Mouse (Mus musculus) R1 (cell line): Measurements from ENCODE around the gene Mypop.
A peak's percentile ranks its signal among the peaks of the same experiment; 100 is the strongest.

Experiments
- DNase-seq: peaks from one replicate; pipeline ENCODE4 v3.0.0-alpha.2; 2018; ENCODE audit warnings: low read depth, low spot score

Gene Mypop

GRCm38 (mm10) chr7:18990601-18991295, at the start of gene Mypop:
Mypop (plus strand) TSS chr7:18991245.
- peak; percentile 100 for DNase-seq

DNA sequence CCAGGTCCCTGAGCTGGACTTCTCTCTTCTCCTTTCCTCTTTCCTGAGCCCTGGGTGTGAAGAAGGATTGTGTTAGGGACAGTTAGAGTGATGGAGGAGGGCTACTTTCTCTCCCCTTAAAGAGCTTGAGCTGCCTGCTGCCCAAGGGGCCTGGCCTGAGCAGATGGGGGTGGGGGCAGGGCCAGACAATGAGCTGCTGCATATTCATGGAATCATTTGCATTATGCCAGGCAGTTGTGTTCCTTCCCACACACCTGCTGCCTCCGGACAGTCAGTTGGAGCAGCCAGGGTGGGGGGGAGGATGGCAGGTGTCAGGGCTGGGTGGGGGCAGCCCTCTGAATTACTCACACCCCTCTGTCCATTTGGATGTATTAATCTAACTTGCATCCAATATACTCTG, 48.7 kb upstream of the Mypop start:
- no peak for DNase-seq

GRCm38 (mm10) chr7:18942815-18943214, 48.2 kb upstream of the Mypop start:
- no peak for DNase-seq

- DNase-seq = peak; percentile 56
Measured at GRCm38 (mm10) chr7:18948151-18948550, 42.9 kb upstream of the Mypop start.

DNA sequence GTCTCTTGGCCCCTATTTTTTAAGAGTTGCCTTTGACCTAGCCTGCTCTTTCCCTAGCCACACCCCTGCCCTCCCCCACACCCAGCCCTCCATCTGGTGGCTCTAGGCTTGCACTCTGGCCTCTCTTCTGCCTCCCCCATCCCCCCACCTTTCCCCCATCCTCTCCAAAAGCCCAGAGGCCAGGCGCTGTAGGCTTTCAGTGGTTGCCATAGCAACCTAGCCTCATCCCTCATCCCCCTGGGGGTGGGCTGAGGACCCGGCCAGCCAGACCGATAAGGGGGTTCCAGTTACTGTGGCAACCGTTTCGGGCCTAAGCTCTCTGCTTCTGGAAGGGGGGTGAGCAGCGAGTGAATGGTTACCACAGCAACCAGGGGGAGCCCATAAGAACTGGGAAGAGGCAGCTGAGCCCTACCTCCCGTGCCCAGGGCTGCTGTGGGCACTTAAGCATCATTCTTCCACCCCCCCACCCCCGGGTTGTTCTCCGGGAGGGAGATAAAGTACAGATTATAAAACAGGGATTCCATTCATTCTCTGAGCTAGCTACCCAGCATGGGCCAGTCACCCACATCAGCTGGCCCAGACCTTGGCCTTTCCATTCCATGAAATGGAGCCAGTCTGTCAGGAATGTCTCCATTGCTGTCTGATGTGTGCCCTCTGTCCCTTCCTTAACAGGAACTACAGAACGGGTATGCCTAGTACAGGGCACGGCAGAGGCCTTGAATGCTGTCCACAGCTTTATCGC, 41.1 kb upstream of the Mypop start:
- DNase-seq = peak; percentile 75

- DNase-seq = peak; percentile 95
Measured at GRCm38 (mm10) chr7:18950523-18951315, 40.3 kb upstream of the Mypop start.

- peak; percentile 71 for DNase-seq
Measured at GRCm38 (mm10) chr7:18951397-18951796, 39.6 kb upstream of the Mypop start.

GRCm38 (mm10) chr7:18957569-18958383, 33.3 kb upstream of the Mypop start:
- peak; percentile 67 for DNase-seq

DNA sequence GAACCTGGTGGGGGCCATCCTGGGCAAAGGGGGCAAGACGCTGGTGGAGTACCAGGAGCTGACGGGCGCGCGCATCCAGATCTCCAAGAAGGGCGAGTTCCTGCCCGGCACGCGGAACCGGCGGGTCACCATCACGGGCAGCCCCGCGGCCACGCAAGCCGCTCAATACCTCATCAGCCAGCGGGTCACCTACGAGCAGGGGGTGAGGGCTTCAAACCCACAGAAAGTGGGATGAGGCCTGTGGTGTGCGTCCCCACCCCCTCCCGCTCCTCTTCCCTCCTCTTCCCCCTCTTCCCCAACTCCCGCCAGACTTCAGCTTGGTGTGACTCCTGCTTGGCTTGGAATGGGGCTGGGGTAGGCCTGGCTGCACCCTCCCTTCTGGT, 32.7 kb upstream of the Mypop start:
- DNase-seq = peak; percentile 56

- no peak for DNase-seq
Measured at GRCm38 (mm10) chr7:18959446-18959845, 31.6 kb upstream of the Mypop start.

- peak; percentile 64 for DNase-seq
Measured at GRCm38 (mm10) chr7:18962171-18962792, 28.8 kb upstream of the Mypop start.

DNA sequence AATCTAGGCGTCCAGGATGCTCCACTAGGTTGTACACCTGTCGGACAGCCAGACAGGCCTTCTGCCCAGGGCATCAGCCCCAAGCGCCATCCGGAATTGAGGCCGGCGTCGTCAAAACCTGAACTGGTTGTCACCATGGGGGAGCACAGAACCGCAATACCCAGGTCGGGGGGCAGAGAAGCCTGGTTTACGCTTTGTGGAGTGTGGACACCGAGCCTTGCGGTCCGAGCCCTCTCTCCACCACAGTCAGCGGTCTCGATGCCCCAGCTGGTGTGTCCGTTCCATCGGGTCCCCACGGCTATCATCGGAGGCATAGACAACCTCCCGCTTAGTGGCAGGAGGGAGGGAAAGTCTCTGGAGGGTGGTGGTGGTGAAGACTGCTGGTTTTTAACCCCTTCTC, 28.2 kb upstream of the Mypop start:
- DNase-seq = no peak

- peak; percentile 58 for DNase-seq
Measured at GRCm38 (mm10) chr7:18963294-18963843, 27.7 kb upstream of the Mypop start.

- DNase-seq = no peak
Measured at GRCm38 (mm10) chr7:18965312-18965711, 25.7 kb upstream of the Mypop start.

DNA sequence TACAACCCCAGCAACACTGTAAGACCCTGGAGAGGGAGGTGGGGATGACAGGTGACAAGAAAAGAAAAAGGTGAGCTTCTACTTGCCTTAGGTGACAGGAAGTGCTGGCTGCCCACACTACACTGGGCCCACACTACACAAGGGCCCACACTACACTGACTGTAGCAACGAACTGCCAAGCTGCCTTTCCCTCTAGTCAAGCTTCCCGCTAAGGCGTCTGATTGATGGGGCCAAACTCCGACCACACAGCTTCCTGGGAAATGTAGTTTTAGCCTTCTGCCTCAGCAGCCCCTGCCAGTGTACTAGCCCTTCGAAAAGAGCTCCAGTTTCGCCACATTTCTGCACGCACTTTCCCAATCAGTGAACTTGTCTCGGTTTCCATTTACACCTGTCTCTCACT, 23.4 kb upstream of the Mypop start:
- no peak for DNase-seq

GRCm38 (mm10) chr7:18970956-18971355, 20.1 kb upstream of the Mypop start:
- peak; percentile 58 for DNase-seq

- no peak for DNase-seq
Measured at GRCm38 (mm10) chr7:18978381-18978780, 12.7 kb upstream of the Mypop start.

- no peak for DNase-seq
Measured at GRCm38 (mm10) chr7:18986503-18986902, 4.5 kb upstream of the Mypop start.

DNA sequence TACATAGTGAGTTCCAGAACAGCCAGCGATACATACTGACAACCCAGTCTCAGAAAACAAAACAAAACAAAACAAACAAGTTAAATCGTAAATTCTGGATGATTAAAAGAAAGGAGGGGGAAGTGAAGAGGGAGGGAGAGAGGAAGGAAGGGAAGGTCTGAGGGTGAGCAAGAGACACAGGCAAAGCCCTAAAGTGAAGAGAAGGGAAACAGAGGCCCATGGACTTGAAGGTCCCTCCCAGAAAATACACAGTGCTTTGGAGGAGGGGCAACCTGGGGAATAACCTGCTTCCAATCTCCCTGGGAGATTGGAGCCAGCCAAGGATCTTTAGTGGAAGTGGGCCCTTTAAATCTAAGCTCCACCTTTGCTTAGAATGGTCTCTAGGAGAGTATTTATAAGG, 3.9 kb upstream of the Mypop start, which contains the start of gene Nanos2:
Gene Nanos2 (plus strand): TSS at position 301 of the 400 bp plus-strand sequence.
- no peak for DNase-seq

DNA sequence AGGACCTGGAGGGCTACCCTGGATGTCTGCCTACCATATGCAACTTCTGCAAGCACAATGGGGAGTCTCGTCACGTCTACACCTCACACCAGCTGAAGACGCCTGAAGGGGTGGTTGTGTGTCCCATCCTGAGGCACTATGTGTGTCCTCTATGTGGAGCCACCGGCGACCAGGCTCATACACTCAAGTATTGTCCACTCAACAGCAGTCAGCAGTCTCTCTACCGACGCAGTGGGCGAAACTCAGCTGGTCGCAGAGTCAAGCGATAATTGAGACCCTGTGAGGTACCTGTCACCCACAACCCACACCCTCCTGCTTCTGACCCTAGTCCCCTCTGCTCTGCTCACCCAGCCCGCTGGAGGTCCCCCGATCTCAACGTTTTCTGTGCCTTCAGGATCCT, 3.3 kb upstream of the Mypop start:
- DNase-seq = no peak

DNA sequence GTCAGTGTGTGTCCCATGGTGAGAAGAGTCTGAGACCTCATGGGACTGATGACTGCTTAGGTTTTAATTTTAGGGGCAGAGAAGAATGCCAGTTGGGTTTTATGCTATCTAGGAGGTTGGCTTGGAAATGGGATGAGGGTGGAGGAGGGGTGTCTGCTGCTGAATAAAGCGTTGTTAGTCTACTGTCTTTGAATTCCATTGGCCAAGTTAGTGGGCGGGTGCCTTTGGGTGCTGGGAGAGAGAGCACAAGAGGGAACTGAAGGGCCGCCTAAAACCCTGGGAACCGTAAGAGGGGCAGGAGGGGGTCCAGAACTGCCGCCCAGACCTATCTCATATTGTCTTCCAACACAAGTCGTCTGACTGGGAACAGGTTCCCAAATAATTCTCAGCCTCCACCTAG, 2.3 kb upstream of the Mypop start:
- DNase-seq = no peak
